Mouse (Mus musculus) heart, adult 2 months (tissue): ENCODE results near the gene AW822073.
"Not testable (repeated sequence)": the region's sequence is repeated elsewhere in the genome, so short reads cannot be mapped to it uniquely, and the experiment has no call there.

Source experiments
- CTCF ChIP-seq: fragments of 200-600 bp; IDR thresholded peaks from 2 replicates; pipeline ENCODE4 v1.8.1; 2022; ENCODE audit warnings: antibody characterized with exemption, mild to moderate bottlenecking, moderate library complexity
- POLR2A ChIP-seq: fragments of 200-500 bp; IDR thresholded peaks from 2 replicates; pipeline ENCODE4 v1.6.1; 2011; ENCODE audit warnings: mild to moderate bottlenecking, low read depth, low read length, control low read depth; ENCODE audit not compliant: insufficient read depth

- TF ChIP-seq POLR2A, CTCF: not testable (repeated sequence)
Measured at GRCm38 (mm10) chr10:58223161-58223560, 1.6 kb downstream of the AW822073 start.
